ENCODE assay signal across 24 mouse cellular contexts in the genomic region with DNA sequence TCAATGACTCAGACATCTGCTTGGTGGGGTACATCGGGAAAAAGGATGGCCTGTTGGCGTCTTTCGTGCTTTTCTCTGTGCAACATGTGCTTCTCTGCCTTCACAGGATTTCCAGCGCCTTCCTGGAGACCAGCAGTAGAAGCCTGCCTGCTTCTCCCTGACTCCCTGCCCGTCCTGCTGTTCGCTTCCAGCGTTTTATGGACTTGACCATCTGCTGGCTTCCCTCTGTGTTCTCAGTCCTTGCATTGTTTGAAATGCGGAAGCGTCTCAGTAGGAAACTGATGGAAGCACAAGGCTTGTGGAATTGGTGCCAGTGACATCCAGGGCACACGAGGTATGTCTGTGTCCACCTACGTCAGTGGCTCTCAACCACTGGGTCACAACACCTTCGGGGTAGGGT.
"Had no signal": no experiment of that assay in that cellular context is flagged by ENCODE, and none has a peak within 500 bp of the region (broad histone marks: within the 10 kb centered on the region; RNA-seq: fewer than 3 reads in every experiment).

No protein-coding gene starts in this region.

- H3K9me3 ChIP-seq: heart, embryonic 13.5 days; heart, embryonic 15.5 days; hindbrain, embryonic 12.5 days; kidney, embryonic 15.5 days; limb, embryonic 13.5 days; limb, embryonic 15.5 days; liver, embryonic 12.5 days had no signal

- H3K4me3 ChIP-seq: heart, embryonic 13.5 days; heart, embryonic 15.5 days; hindbrain, embryonic 12.5 days; kidney, embryonic 15.5 days; limb, embryonic 13.5 days; limb, embryonic 15.5 days; liver, embryonic 12.5 days had no signal

- ATAC-seq: hindbrain, embryonic 16.5 days; intestine, embryonic 16.5 days; liver, embryonic 12.5 days had no signal

- H3K27me3 ChIP-seq: heart, embryonic 13.5 days; heart, embryonic 15.5 days; hindbrain, embryonic 12.5 days; kidney, embryonic 15.5 days; limb, embryonic 13.5 days; limb, embryonic 15.5 days had no signal

- H3K36me3 ChIP-seq: heart, embryonic 13.5 days; heart, embryonic 15.5 days; hindbrain, embryonic 12.5 days; kidney, embryonic 15.5 days; limb, embryonic 13.5 days; limb, embryonic 15.5 days; liver, embryonic 12.5 days had no signal

- H3K9ac ChIP-seq: heart, embryonic 13.5 days; heart, embryonic 15.5 days; hindbrain, embryonic 12.5 days; hindbrain, embryonic 14.5 days; kidney, embryonic 15.5 days; limb, embryonic 13.5 days; limb, embryonic 15.5 days; liver, embryonic 12.5 days; liver, embryonic 14.5 days had no signal

- DNase-seq: gastrocnemius, postnatal 14 days; heart, adult 18-20 months; heart, postnatal 14 days; heart, postnatal 36 days; kidney, adult 11 months; kidney, adult 2 months; kidney, adult 9 months; kidney, postnatal 14 days; kidney, postnatal 36 days; layer of hippocampus, adult 9-11 months; layer of hippocampus, postnatal 36 days had no signal

- H3K27ac ChIP-seq: heart, embryonic 13.5 days; heart, embryonic 15.5 days; hindbrain, embryonic 12.5 days; hindbrain, embryonic 14.5 days; kidney, embryonic 15.5 days; kidney, postnatal 0 days; limb, embryonic 13.5 days; limb, embryonic 15.5 days; liver, embryonic 12.5 days; liver, embryonic 14.5 days had no signal

- H3K4me2 ChIP-seq: heart, embryonic 11.5 days; heart, embryonic 13.5 days; heart, embryonic 15.5 days; hindbrain, embryonic 12.5 days; hindbrain, embryonic 14.5 days; kidney, embryonic 15.5 days; limb, embryonic 13.5 days; limb, embryonic 15.5 days; liver, embryonic 12.5 days had no signal

- H3K4me1 ChIP-seq: liver, embryonic 12.5 days had no signal
